ENCODE assay signal across 29 mouse cellular contexts in the genomic region with DNA sequence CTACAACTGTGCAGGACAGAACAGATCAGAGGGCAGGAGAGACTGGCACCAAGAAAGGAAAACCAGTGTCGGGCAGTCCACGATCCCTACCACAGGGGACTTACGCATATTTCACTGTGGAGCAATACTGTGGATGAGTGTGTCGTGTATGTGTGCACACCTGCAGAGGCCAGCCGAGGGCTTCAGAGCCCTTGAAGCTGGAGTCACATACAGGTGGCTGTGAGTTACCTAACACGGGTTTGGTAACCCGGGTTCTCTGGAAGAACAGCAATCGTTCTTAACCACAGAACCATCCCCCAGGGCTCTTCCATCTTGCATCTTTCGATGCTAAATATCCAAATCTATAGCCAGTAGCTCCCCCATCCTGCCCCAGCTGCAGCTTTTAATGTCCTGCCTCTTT.
"Had no signal": no experiment of that assay in that cellular context is flagged by ENCODE, and none has a peak within 500 bp of the region (broad histone marks: within the 10 kb centered on the region; RNA-seq: fewer than 3 reads in every experiment).

No protein-coding gene starts in this region.

- H3K9ac ChIP-seq: embryonic facial prominence, embryonic 12.5 days; embryonic facial prominence, embryonic 13.5 days; embryonic facial prominence, embryonic 15.5 days; forebrain, embryonic 12.5 days; forebrain, embryonic 13.5 days; forebrain, embryonic 15.5 days; forebrain, postnatal 0 days had no signal

- H3K4me3 ChIP-seq: embryonic facial prominence, embryonic 10.5 days; embryonic facial prominence, embryonic 12.5 days; embryonic facial prominence, embryonic 13.5 days; embryonic facial prominence, embryonic 15.5 days; erythroblast, embryonic 14.5 days; forebrain, embryonic 10.5 days; forebrain, embryonic 12.5 days; forebrain, embryonic 13.5 days; forebrain, embryonic 15.5 days; gastrocnemius, adult 2 months had no signal

- H3K27ac ChIP-seq: embryonic facial prominence, embryonic 10.5 days; embryonic facial prominence, embryonic 12.5 days; embryonic facial prominence, embryonic 13.5 days; embryonic facial prominence, embryonic 15.5 days; forebrain, embryonic 10.5 days; forebrain, embryonic 12.5 days; forebrain, embryonic 13.5 days; forebrain, embryonic 15.5 days; gastrocnemius, adult 2 months had no signal

- H3K27me3 ChIP-seq: embryonic facial prominence, embryonic 12.5 days; embryonic facial prominence, embryonic 13.5 days; embryonic facial prominence, embryonic 15.5 days; forebrain, embryonic 12.5 days; forebrain, embryonic 13.5 days; forebrain, embryonic 15.5 days had no signal

- ATAC-seq: forebrain, embryonic 13.5 days; forebrain, embryonic 14.5 days; forebrain, embryonic 15.5 days; forebrain, embryonic 16.5 days; forebrain, postnatal 0 days had no signal

- H3K4me2 ChIP-seq: embryonic facial prominence, embryonic 12.5 days; embryonic facial prominence, embryonic 13.5 days; embryonic facial prominence, embryonic 15.5 days; forebrain, embryonic 12.5 days; forebrain, embryonic 13.5 days; forebrain, embryonic 15.5 days had no signal

- DNase-seq: cerebellum, adult 18-20 months; cerebellum, adult 2 months; cerebellum, adult 8-10 months; cerebellum, adult 9-10 months; cerebellum, adult 9-11 months; cerebellum, postnatal 10 days; cerebellum, postnatal 14 days; cerebellum, postnatal 25 days; cerebellum, postnatal 36 days; embryo, embryonic 11 days; forebrain, postnatal 0 days; gastrocnemius, adult 2 months; gastrocnemius, postnatal 10 days; gastrocnemius, postnatal 14 days; gastrocnemius, postnatal 25 days; gastrocnemius, postnatal 36 days; heart, adult 11 months; heart, adult 18-20 months had no signal

- H3K9me3 ChIP-seq: embryonic facial prominence, embryonic 10.5 days; embryonic facial prominence, embryonic 12.5 days; embryonic facial prominence, embryonic 13.5 days; embryonic facial prominence, embryonic 15.5 days; forebrain, embryonic 10.5 days; forebrain, embryonic 12.5 days; forebrain, embryonic 13.5 days; forebrain, embryonic 15.5 days had no signal

- H3K36me3 ChIP-seq: embryonic facial prominence, embryonic 10.5 days; embryonic facial prominence, embryonic 12.5 days; embryonic facial prominence, embryonic 13.5 days; embryonic facial prominence, embryonic 15.5 days; forebrain, embryonic 10.5 days; forebrain, embryonic 12.5 days; forebrain, embryonic 15.5 days had no signal
